Mouse (Mus musculus) monocyte, adult 5-6 weeks (primary cell): Measurements from ENCODE around the gene Flywch2. TPM values are rescaled to one million over a fixed set of nuclear protein-coding genes. Genes with fewer than 3 reads are reported as not detected.

Experiments used
- ATAC-seq: fragments of 153-309, 156-312 bp; replicated peaks from 2 replicates; pipeline ENCODE4 v1.8.0; 2017; ENCODE audit warnings: mild to moderate bottlenecking; ENCODE audit not compliant: low TSS enrichment, insufficient number of reproducible peaks, severe bottlenecking, poor library complexity, low FRiP score
- total RNA-seq: library from RNA; stranded (forward); fragments of 200-1000, 200-491, 200-594 nt; gene quantifications from 3 replicates; pipeline ENCODE4 v1.2.3, GENCODE M21; 2017

Flywch2 gene
- total RNA-seq, 1 experiment from 2014 or later: not detected

DNA sequence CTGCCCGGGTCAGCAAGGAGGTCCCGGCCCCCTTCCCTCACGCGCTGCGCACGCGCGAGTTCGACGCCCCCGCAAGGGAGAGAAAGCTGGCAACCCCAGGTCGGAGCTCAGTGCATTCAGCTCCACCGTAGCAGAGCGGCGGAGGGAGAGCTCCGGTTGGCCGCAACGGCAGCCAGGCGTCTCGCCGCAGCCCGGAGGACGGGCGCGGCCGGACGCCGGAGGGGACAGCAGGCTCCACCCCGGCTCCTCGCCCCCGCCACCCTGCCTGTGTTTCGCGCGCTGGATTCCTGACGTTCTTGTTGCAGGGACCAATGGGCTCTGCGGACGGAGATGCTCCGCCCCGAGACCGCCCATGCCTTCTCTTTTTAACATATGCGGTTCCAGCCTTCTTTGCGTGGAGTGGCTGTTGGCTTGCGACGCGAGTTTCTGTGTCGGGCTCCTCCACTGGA, 45.7 kb downstream of the Flywch2 start:
- peak; percentile 73 for ATAC-seq

GRCm38 (mm10) chr17:23739202-23740135, 46.4 kb downstream of the Flywch2 start:
- ATAC-seq: no peak

- no peak for ATAC-seq
These were observed 47.1 kb downstream of the Flywch2 start for GRCm38 (mm10) chr17:23738836-23739201.

DNA sequence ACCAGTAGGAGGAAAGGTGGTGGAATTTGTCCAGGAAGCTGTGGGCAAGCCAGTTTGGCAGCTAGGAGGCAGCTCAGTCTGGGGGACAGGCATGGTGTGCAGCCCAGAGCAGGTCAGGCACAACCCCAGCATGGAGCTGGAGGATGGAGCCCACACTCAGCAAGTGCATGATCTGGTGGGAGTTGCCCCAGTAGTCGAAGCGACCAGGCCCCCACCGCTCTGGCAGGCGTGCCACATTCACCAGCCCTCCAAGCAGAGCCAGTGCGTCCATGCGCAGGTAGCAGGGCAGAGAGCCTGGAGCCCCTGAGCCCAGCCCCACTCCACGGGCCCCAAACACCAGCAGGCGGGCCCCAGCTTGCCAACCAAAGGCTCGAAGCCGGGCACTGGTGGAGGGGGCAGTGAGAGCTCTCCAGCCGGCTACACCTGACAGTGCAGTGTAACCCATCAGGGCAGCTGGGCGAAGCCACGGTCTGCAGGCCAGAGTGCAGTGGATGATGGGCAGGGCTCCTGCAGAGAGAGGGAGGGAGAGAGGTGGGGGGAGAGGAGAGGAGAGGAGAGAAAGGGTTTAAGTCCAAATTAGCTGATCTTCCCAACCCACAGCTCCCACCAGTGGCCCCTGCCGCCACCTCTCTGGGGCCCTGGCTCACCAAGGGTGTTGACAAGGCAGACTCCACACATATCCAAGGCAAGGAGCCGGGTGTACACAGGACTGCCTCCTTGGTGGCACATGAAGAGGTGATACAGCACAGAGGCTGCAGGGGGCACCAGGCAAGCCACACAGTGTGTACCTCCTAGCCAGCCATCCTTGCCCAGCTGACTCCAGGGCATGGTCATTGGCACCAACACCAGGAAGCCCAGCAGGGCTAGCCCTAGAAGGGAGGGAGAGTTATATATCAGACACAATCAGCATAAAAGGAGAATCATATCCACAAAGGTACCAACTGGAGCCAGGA, 48.1 kb downstream of the Flywch2 start:
- ATAC-seq: no peak

GRCm38 (mm10) chr17:23734341-23734740, 51.5 kb downstream of the Flywch2 start:
- no peak for ATAC-seq

DNA sequence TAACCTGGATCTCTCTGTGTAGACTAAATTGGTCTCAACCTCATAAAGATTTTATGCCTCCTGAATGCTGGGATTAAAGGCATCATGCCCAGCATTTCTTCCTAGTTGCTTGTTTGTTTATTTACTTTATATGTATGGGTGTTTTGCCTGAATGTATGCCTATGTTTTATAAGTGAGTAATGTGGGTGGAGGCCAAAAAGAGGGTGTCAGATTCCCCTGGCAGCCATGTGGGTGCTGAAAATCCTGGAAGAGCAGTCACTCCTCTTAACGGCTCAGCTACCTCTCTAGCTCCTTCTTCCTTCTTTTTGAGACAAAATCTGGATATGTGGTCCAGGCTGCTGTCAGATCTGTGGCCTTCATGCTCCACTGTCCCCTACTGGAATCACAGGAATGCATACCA, 55.4 kb downstream of the Flywch2 start:
- no peak for ATAC-seq

Other genes starting within 250 kb of the Flywch2 start
- gene Zfp213, start 221.8 kb downstream of the Flywch2 start, total RNA-seq: 4.2 to 6.2 TPM (median 5.4 TPM) in 3 replicates
- not detected in 3 replicates for gene Zfp13, start 186.6 kb downstream of the Flywch2 start, total RNA-seq
- not detected in 3 replicates for gene Zscan10, start 185.2 kb downstream of the Flywch2 start, total RNA-seq
- gene Mmp25, start 140.8 kb downstream of the Flywch2 start, total RNA-seq: 0.29 to 4.9 TPM (median 3.0 TPM) in 3 replicates
- gene Bicdl2, start 125.6 kb downstream of the Flywch2 start, total RNA-seq: 1.4 TPM in 1 of 3 replicates, not detected in the others
- gene Hcfc1r1, start 112.5 kb downstream of the Flywch2 start, total RNA-seq: 36.7 to 49.3 TPM (median 38.3 TPM) in 3 replicates
- 20.3 to 21.9 TPM (median 21.2 TPM) in 3 replicates for gene Thoc6, start 112.2 kb downstream of the Flywch2 start, total RNA-seq
- 29.6 to 37.5 TPM (median 33.9 TPM) in 3 replicates for gene Tnfrsf12a, start 108.6 kb downstream of the Flywch2 start, total RNA-seq
- not detected in 3 replicates for gene Cldn6, start 106.8 kb downstream of the Flywch2 start, total RNA-seq
- not detected in 3 replicates for gene Cldn9, start 102.1 kb downstream of the Flywch2 start, total RNA-seq
- gene 1520401A03Rik, start 63.3 kb downstream of the Flywch2 start, total RNA-seq: not detected in 3 replicates
- gene Pkmyt1, start 59.7 kb downstream of the Flywch2 start, total RNA-seq: 0.86 to 3.7 TPM (median 2.6 TPM) in 3 replicates
- 0.38 to 5.1 TPM (median 2.9 TPM) in 3 replicates for gene Paqr4, start 45.2 kb downstream of the Flywch2 start, total RNA-seq
- 0.39 TPM in 1 of 3 replicates, not detected in the others for gene Kremen2, start 40.2 kb downstream of the Flywch2 start, total RNA-seq
- gene Flywch1, start 14.5 kb downstream of the Flywch2 start, total RNA-seq: 7.0 to 19.0 TPM (median 8.6 TPM) in 3 replicates
- gene Srrm2, start 4.5 kb upstream of the Flywch2 start, total RNA-seq: 91.7 to 297 TPM (median 188 TPM) in 3 replicates
- gene Elob, start 43.1 kb upstream of the Flywch2 start, total RNA-seq: 89.4 to 137 TPM (median 96.5 TPM) in 3 replicates
- gene Prss33, start 50.0 kb upstream of the Flywch2 start, total RNA-seq: not detected in 3 replicates
- gene Prss32, start 57.8 kb upstream of the Flywch2 start, total RNA-seq: not detected in 3 replicates
- gene Prss41, start 58.1 kb upstream of the Flywch2 start, total RNA-seq: not detected in 3 replicates
- not detected in 3 replicates for gene Prss21, start 82.0 kb upstream of the Flywch2 start, total RNA-seq
- gene Dcpp1, start 94.8 kb upstream of the Flywch2 start, total RNA-seq: not detected in 3 replicates
- gene Dcpp2, start 94.8 kb upstream of the Flywch2 start, total RNA-seq: not detected in 3 replicates
- gene Dcpp3, start 131.4 kb upstream of the Flywch2 start, total RNA-seq: not detected in 3 replicates
- not detected in 3 replicates for gene Sbp, start 155.6 kb upstream of the Flywch2 start, total RNA-seq
- not detected in 3 replicates for gene Sbpl, start 169.2 kb upstream of the Flywch2 start, total RNA-seq
- 0.76 to 1.2 TPM in 2 of 3 replicates, not detected in the other for gene Prss30, start 194.5 kb upstream of the Flywch2 start, total RNA-seq
- not detected in 3 replicates for gene Prss22, start 212.0 kb upstream of the Flywch2 start, total RNA-seq